Mouse (Mus musculus) kidney, embryonic 16.5 days (tissue): Measurements from ENCODE around the gene Flt3l. TPM values are rescaled to one million over a fixed set of nuclear protein-coding genes. Genes with fewer than 3 reads are reported as not detected.
"Not testable (repeated sequence)": the region's sequence is repeated elsewhere in the genome, so short reads cannot be mapped to it uniquely, and the experiment has no call there.

Source experiments
- ATAC-seq: fragments of 200-750 bp; cut with Nextera tagmentation; 2 replicates; pipeline ENCODE4 v1.8.0; 2017; ENCODE audit warnings: moderate TSS enrichment; ENCODE audit not compliant: low FRiP score, low TSS enrichment
- H3K27ac ChIP-seq: fragments of 300-500 bp; sonication (generic); 2 replicates; pipeline ENCODE4 v1.5.1; 2014; ENCODE audit warnings: low read length
- H3K27me3 ChIP-seq: fragments of 300-500 bp; sonication (generic); 2 replicates; pipeline ENCODE4 v1.6.1; 2014; ENCODE audit warnings: low read length, control low read depth, mixed read lengths; ENCODE audit not compliant: insufficient read depth
- H3K36me3 ChIP-seq: fragments of 300-500 bp; sonication (generic); 2 replicates; pipeline ENCODE4 v1.6.1; 2014; ENCODE audit warnings: low read length, control low read depth, mixed read lengths; ENCODE audit not compliant: insufficient read depth
- H3K4me1 ChIP-seq: fragments of 300-500 bp; sonication (generic); 2 replicates; pipeline ENCODE4 v1.6.1; 2014; ENCODE audit warnings: low read length, control low read depth, mixed read lengths; ENCODE audit not compliant: insufficient read depth
- H3K4me2 ChIP-seq: fragments of 300-500 bp; sonication (generic); replicated peaks from 2 replicates; pipeline ENCODE4 v1.6.1; 2014; ENCODE audit warnings: low read depth, low read length
- H3K4me3 ChIP-seq: fragments of 300-500 bp; sonication (generic); 2 replicates; pipeline ENCODE4 v1.5.1; 2014; ENCODE audit warnings: mild to moderate bottlenecking, low read length
- H3K9ac ChIP-seq: fragments of 300-500 bp; sonication (generic); replicated peaks from 2 replicates; pipeline ENCODE4 v1.6.1; 2014; ENCODE audit warnings: low read length
- H3K9me3 ChIP-seq: fragments of 300-500 bp; sonication (generic); 2 replicates; pipeline ENCODE4 v1.6.1; 2016; ENCODE audit warnings: low read length, control low read depth
- WGBS: fragments of 180-500 bp; shearing (Covaris S2); extraction: QIAGEN DNeasy Blood & Tissue Kit; methylation state at CpG from one replicate; pipeline ENCODE4 v1.1.7; 2014; 5-methylcytosine and 5-hydroxymethylcytosine counted together
- polyA plus RNA-seq: library from polyadenylated mRNA; unstranded; fragments of >200 nt; fragmentation: Nextera tagmentation; extraction: Ambion mirVana; gene quantifications from 2 replicates; pipeline ENCODE4 v1.2.1, GENCODE M21; 2015

Gene Flt3l
- polyA plus RNA-seq, 1 experiment from 2014 or later = 1.9 TPM

DNA sequence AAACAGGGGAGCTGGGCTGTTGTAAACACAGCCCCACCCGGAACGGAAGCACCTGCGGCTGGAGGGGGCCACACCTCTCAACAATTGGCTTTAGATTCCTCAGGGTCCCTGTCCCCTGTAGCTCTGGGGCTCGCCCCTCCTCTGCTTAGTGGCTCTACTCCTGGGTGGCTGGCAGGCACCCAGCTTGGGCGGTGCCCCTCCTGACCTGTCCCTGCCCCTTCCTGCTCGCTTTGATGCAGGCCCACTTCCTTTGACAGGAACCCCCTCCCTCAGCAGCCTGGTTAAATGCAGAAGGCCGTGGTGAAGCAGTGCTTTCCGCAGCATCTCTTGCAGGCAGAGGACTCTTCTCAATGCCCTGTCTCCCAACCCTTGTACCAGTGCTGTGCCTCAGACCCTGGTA is 14.8 kb downstream of the Flt3l start:
- Histone ChIP-seq H3K4me1 (peaks cover 40% of the 10 kb centered on the region), H3K4me3 (no peak overlapping the region), H3K27me3 (no peaks in the 10 kb centered on the region), H3K36me3 (peaks cover 66% of the 10 kb centered on the region), H3K27ac (peak overlapping the region; percentile 10; the same call in 1 of the 2 replicates), H3K4me2 (no peak overlapping the region), H3K9ac (0 out of 2 replicates have a peak overlapping the region, but pooled peaks have one; percentile 20), H3K9me3 (no peaks in the 10 kb centered on the region)
- no peak for ATAC-seq
- WGBS = 65% methylated on average over 8 of the region's 8 CpGs

DNA sequence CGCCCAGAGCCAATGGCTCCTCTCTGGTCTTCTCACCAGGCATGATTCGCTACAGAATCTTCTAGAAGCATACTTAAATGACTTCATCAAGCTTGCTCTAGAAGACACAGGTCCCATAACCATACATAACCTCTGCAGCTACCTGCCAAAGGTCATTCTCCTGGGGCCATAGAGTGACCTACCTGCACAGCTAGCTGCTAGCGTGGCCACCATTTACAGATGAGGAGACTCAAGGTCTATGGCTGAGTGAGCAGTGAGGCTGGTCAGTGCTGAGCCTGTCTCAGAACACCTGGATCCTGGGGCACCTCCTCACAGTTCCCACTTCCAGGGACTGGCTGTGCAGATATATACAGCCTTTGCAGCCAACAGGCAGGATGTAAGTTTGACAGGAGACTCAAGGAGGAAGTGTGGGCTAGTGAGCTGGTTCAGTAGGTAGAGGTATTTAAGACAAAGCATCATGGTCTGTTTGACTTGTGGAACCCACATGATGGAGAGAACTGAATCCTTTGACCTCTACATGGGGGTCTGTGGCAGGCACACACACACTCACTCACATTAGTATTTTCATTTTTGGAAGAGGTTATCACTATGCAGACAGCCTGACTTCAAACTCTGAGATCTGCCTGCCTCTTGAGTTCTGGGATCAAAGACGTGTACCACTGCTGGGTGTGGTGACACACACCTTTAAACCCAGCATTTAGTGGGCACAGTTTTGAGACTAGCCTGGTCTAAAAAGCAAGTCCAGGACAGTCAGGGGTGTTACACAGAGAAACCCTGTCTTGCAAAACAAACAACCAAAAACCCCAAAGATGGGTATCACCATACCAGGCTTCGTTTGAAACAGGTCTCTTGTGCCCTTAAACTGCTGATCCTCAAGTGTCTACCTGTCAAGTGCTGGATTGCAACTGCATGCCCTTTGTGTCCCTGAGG is 16.2 kb downstream of the Flt3l start:
- Histone ChIP-seq H3K9ac (peak overlapping the region; percentile 2; the same call in 1 of the 2 replicates), H3K9me3 (no peaks in the 10 kb centered on the region), H3K4me3 (no peak overlapping the region), H3K4me1 (peaks cover 26% of the 10 kb centered on the region), H3K27me3 (no peaks in the 10 kb centered on the region), H3K36me3 (peaks cover 52% of the 10 kb centered on the region), H3K27ac (no peak overlapping the region), H3K4me2 (no peak overlapping the region)
- 81% methylated on average over 5 of the region's 5 CpGs for whole genome bisulfite sequencing
- no peak for ATAC-seq

DNA sequence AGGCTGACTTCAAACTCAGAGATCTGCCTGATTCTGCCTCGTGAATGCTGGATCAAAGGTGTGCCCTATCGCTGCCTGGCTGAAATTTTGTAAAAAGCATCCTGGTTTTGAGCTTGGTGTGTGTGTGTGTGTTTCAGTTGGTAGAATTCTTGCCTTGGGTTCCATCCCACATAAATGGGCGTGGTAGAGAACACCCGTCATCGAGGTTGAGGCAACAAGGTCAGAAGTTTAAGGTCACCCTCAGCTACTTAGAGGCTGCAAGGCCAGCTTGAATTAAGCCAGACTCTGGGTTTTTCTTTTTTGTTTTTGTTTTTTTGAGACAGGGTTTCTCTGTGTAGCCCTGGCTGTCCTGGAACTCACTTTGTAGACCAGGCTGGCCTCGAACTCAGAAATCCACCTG is 17.9 kb downstream of the Flt3l start:
- H3K9me3 ChIP-seq = no peaks in the 10 kb centered on the region
- no peak overlapping the region for H3K9ac ChIP-seq
- peak overlapping the region; percentile 17; the same call in 1 of the 2 replicates for H3K27ac ChIP-seq
- ATAC-seq = no peak
- H3K27me3 ChIP-seq = no peaks in the 10 kb centered on the region
- H3K36me3 ChIP-seq = peaks cover 47% of the 10 kb centered on the region
- H3K4me3 ChIP-seq = no peak overlapping the region
- no peak overlapping the region for H3K4me2 ChIP-seq
- 83% methylated on average over 6 of the region's 6 CpGs for WGBS
- H3K4me1 ChIP-seq = peaks cover 20% of the 10 kb centered on the region

DNA sequence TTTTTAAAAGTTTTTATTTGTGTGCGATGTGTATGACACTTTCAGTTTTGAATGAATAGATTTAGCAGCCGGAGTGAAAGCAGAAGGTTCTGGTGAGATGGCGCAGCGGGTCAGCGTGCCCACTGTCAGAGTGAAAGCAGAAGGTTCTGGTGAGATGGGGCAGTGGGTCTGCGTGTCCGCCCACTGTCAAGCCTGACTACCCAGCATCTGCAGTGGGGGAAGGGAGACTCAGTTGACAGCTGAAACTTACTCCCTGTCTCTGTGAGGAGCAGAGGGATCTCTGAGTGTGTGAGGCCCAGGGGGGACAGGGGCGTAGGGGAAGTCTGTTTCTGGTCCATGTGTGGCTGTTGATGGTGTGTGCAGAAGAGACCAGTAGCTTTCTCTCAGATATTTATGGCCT is 18.7 kb downstream of the Flt3l start:
- no peaks in the 10 kb centered on the region for H3K27me3 ChIP-seq
- WGBS = 63% methylated on average over 8 of the region's 8 CpGs

DNA sequence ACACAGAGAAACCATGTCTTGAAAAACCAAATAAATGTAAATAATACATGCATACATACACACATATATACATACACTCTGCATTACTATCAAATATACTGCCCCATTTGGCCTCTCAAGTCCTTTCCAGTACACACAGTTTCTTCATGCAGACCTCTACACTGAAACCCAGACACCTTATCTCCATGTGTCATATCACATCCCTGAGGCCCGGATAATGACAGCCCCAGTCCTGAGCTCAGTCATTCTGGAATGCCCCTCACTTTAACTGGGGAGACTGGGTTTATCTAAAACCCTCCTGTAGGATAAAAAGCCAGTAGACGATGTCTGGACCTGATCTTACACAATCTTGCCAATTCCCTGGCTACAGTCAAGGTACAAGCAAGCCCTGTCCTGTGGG is 22.8 kb downstream of the Flt3l start:
- no peak for ATAC-seq
- 0 out of 2 replicates have a peak, but pooled peaks cover under 1% of the 10 kb centered on the region for H3K36me3 ChIP-seq
- H3K27me3 ChIP-seq = no peaks in the 10 kb centered on the region
- WGBS = 77% methylated on average over 2 of the region's 2 CpGs
- H3K9ac ChIP-seq = no peak overlapping the region; the same call in 1 of the 2 replicates
- no peaks in the 10 kb centered on the region for H3K9me3 ChIP-seq
- no peak overlapping the region for H3K4me3 ChIP-seq
- no peak overlapping the region for H3K27ac ChIP-seq
- H3K4me2 ChIP-seq = no peak overlapping the region
- H3K4me1 ChIP-seq = 0 out of 2 replicates have a peak, but pooled peaks cover 8% of the 10 kb centered on the region

More for the DNA sequence above, 18.7 kb downstream of the Flt3l start:
- Histone ChIP-seq H3K36me3 (peaks cover 40% of the 10 kb centered on the region), H3K27ac (peak overlapping the region; percentile 17; the same call in 1 of the 2 replicates), H3K9me3 (no peaks in the 10 kb centered on the region), H3K9ac (no peak overlapping the region), H3K4me3 (no peak overlapping the region), H3K4me1 (peaks cover 13% of the 10 kb centered on the region), H3K4me2 (no peak overlapping the region)
- ATAC-seq = no peak

DNA sequence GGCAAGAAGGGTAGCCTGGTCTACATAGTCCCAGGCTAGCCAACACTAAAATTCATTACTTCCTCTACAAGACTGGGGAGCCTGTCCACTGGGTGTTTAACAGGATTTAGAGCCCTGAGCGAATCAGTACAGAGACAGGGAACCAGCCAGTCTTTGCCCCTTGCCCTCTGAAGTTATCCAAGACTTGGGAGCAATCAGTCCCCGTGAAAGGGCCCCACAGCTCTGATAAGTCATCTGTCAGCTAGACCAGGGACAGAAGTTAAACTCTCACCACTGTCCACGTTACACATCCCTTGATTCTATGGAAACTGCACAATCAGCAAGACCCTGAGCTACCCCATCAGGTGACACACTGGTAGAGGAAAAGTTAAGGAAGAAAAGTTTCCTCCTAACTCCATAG is 23.7 kb downstream of the Flt3l start:
- Histone ChIP-seq H3K4me3 (no peak overlapping the region), H3K4me2 (no peak overlapping the region), H3K4me1 (0 out of 2 replicates have a peak, but pooled peaks cover under 1% of the 10 kb centered on the region), H3K27me3 (no peaks in the 10 kb centered on the region), H3K27ac (no peak overlapping the region), H3K36me3 (no peaks in the 10 kb centered on the region), H3K9ac (no peak overlapping the region), H3K9me3 (no peaks in the 10 kb centered on the region)
- ATAC-seq = no peak
- 23% methylated on average over 3 of the region's 3 CpGs for WGBS

DNA sequence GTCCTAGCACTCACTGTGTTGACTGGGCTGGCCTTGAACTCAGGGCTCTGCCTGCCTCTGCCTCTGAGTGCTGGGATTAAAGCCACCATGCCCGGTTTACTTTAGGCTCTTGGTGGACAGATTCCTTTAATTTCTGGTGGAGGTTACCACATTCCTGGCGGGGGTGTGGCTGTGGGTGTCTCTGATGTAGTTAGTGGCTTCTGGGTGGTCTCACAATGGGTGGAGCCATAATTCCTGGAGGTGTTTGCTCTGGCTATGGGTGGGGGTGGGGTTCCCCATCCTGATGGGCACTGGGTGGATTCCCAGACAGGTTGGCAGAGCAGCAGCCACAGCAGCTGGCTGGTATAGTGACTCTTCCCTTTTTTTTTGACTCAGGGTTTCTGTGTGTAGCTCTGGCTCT is 24.3 kb downstream of the Flt3l start:
- no peak for ATAC-seq

DNA sequence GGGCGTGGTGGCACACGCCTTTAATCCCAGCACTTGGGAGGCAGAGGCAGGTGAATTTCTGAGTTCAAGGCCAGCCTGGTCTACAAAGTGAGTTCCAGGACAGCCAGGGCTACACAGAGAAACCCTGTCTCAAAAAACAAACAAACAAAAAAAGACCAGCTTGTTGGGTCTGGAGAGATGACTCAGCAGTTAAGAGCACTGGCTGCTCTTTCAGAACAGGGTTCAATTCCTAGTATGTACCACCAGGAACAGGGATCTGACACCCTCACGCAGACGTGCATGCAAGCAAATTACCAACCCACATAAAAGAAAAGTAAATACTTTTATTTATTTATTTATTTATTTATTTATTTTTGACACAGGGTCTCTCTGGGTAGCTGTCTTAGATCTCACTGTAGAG is 26.1 kb downstream of the Flt3l start:
- H3K9me3 ChIP-seq, H3K36me3 ChIP-seq, H3K27ac ChIP-seq, H3K4me2 ChIP-seq, H3K9ac ChIP-seq, H3K4me3 ChIP-seq, H3K27me3 ChIP-seq, H3K4me1 ChIP-seq, ATAC-seq: not testable (repeated sequence)
- 88% methylated on average over 4 of the region's 4 CpGs for WGBS

More for the DNA sequence above, 24.3 kb downstream of the Flt3l start:
- 70% methylated on average over 2 of the region's 2 CpGs for WGBS
- no peak overlapping the region for H3K9ac ChIP-seq
- no peaks in the 10 kb centered on the region for H3K9me3 ChIP-seq
- no peak overlapping the region for H3K4me3 ChIP-seq
- no peak overlapping the region for H3K27ac ChIP-seq
- H3K4me1 ChIP-seq = no peaks in the 10 kb centered on the region
- no peak overlapping the region for H3K4me2 ChIP-seq
- H3K27me3 ChIP-seq = no peaks in the 10 kb centered on the region
- H3K36me3 ChIP-seq = no peaks in the 10 kb centered on the region

DNA sequence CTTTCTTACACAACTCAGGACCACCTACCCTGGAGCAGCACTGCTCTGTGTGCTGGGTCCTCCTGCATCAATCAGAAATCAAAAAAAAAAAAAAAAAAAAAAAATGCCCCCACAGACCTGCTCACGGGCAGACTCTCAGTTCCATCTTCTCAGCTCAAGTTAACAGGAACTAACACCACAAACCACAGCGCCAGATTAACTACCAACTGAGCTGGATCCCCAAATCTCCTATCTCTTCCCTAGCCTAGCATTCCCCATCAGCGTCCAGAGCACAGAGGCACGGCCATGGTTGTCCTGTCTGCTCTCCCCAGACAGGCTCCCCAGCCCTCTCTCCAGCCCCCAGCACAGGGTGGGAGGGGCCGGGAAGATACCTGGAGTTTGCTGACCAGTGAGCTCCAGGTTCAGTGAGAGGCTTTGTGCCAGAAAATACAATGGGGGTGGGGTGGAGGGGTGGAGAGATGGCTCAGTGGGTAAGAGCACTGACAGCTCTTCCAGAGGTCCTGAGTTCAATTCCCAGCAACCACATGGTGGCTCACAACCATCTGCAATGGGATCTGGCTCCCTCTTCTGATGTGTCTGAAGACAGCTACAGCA is 29.1 kb downstream of the Flt3l start:
- no peaks in the 10 kb centered on the region for H3K36me3 ChIP-seq
- no peak overlapping the region for H3K4me2 ChIP-seq
- 70% methylated on average over 5 of the region's 5 CpGs for WGBS
- no peaks in the 10 kb centered on the region for H3K9me3 ChIP-seq
- H3K4me1 ChIP-seq = peaks cover 22% of the 10 kb centered on the region
- H3K9ac ChIP-seq = no peak overlapping the region
- H3K27ac ChIP-seq = no peak overlapping the region
- ATAC-seq = no peak
- H3K4me3 ChIP-seq = no peak overlapping the region
- no peaks in the 10 kb centered on the region for H3K27me3 ChIP-seq

DNA sequence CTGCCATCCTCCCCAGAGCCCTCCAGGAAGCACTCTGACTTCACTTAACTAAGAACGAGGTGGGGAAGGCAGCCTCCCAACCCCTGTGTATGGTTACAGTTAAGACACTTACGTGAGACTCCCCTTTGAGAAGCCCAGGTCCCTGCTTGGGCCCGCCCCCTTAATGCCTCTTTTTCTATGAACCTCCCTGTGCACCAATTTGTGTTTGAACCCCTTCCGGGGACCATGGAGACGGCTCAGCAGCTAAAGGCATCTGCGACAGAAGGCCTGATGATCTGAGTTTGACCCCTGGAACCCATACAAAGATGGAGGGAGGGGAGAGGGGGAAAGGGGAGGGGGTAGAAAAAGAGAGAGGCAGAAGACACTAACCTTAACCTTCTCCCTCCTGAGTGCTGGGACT is 29.8 kb downstream of the Flt3l start:
- Histone ChIP-seq H3K9ac (no peak overlapping the region), H3K27me3 (no peaks in the 10 kb centered on the region), H3K4me3 (no peak overlapping the region), H3K4me1 (peaks cover 26% of the 10 kb centered on the region), H3K4me2 (no peak overlapping the region), H3K27ac (no peak overlapping the region), H3K9me3 (no peaks in the 10 kb centered on the region), H3K36me3 (no peaks in the 10 kb centered on the region)
- no peak for ATAC-seq
- 75% methylated on average over 6 of the region's 6 CpGs for WGBS
